Mouse (Mus musculus): Measurements from ENCODE around the gene Hsd11b2. TPM values are rescaled to one million over a fixed set of nuclear protein-coding genes. Genes with fewer than 3 reads are reported as not detected.

The Hsd11b2 gene
- total RNA-seq, 2 experiments from 2014 or later = 0.19 TPM; not detected in 1

Other genes starting within 250 kb of the Hsd11b2 start
- gene Hsf4, start 249.0 kb upstream of the Hsd11b2 start, total RNA-seq (2014; fragmentation: Nextera tagmentation) = not detected in 2 replicates
- not detected in 2 replicates for gene Hsf4, start 249.0 kb upstream of the Hsd11b2 start, total RNA-seq (2017)
- gene Nol3, start 242.6 kb upstream of the Hsd11b2 start, total RNA-seq (2014; fragmentation: Nextera tagmentation) = 0.49 TPM in 1 of 2 replicates, not detected in the other
- 0.04 TPM in 1 of 2 replicates, not detected in the other for gene Nol3, start 242.6 kb upstream of the Hsd11b2 start, total RNA-seq (2017)
- gene 4931428F04Rik, start 228.9 kb upstream of the Hsd11b2 start, total RNA-seq (2014; fragmentation: Nextera tagmentation) = 3.2 and 4.9 TPM in 2 replicates
- 0.42 and 5.5 TPM in 2 replicates for gene 4931428F04Rik, start 228.9 kb upstream of the Hsd11b2 start, total RNA-seq (2017)
- gene Exoc3l, start 222.7 kb upstream of the Hsd11b2 start, total RNA-seq (2014; fragmentation: Nextera tagmentation) = 0.64 and 7.1 TPM in 2 replicates
- gene Exoc3l, start 222.7 kb upstream of the Hsd11b2 start, total RNA-seq (2017) = 0.27 TPM in 1 of 2 replicates, not detected in the other
- 385 and 390 TPM in 2 replicates for gene E2f4, start 221.1 kb upstream of the Hsd11b2 start, total RNA-seq (2014; fragmentation: Nextera tagmentation)
- 74.9 and 128 TPM in 2 replicates for gene E2f4, start 221.1 kb upstream of the Hsd11b2 start, total RNA-seq (2017)
- 1.4 and 7.7 TPM in 2 replicates for gene Elmo3, start 213.2 kb upstream of the Hsd11b2 start, total RNA-seq (2014; fragmentation: Nextera tagmentation)
- gene Elmo3, start 213.2 kb upstream of the Hsd11b2 start, total RNA-seq (2017) = 0.61 TPM in 1 of 2 replicates, not detected in the other
- 8.3 and 9.8 TPM in 2 replicates for gene Lrrc29, start 192.5 kb upstream of the Hsd11b2 start, total RNA-seq (2014; fragmentation: Nextera tagmentation)
- 4.8 TPM in 2 replicates for gene Lrrc29, start 192.5 kb upstream of the Hsd11b2 start, total RNA-seq (2017)
- gene Tmem208, start 192.4 kb upstream of the Hsd11b2 start, total RNA-seq (2014; fragmentation: Nextera tagmentation) = 86.9 and 175 TPM in 2 replicates
- gene Tmem208, start 192.4 kb upstream of the Hsd11b2 start, total RNA-seq (2017) = 46.9 and 64.6 TPM in 2 replicates
- 7.0 and 9.1 TPM in 2 replicates for gene Fhod1, start 170.8 kb upstream of the Hsd11b2 start, total RNA-seq (2014; fragmentation: Nextera tagmentation)
- 0.99 and 8.2 TPM in 2 replicates for gene Fhod1, start 170.8 kb upstream of the Hsd11b2 start, total RNA-seq (2017)
- gene Slc9a5, start 169.9 kb upstream of the Hsd11b2 start, total RNA-seq (2014; fragmentation: Nextera tagmentation) = 0.22 TPM in 1 of 2 replicates, not detected in the other
- gene Slc9a5, start 169.9 kb upstream of the Hsd11b2 start, total RNA-seq (2017) = 0.04 TPM in 1 of 2 replicates, not detected in the other
- gene Plekhg4, start 145.5 kb upstream of the Hsd11b2 start, total RNA-seq (2014; fragmentation: Nextera tagmentation) = not detected in 2 replicates
- gene Plekhg4, start 145.5 kb upstream of the Hsd11b2 start, total RNA-seq (2017) = not detected in 2 replicates
- not detected in 2 replicates for gene Kctd19, start 105.3 kb upstream of the Hsd11b2 start, total RNA-seq (2014; fragmentation: Nextera tagmentation)
- gene Kctd19, start 105.3 kb upstream of the Hsd11b2 start, total RNA-seq (2017) = not detected in 2 replicates
- 0.61 and 1.5 TPM in 2 replicates for gene Lrrc36, start 105.2 kb upstream of the Hsd11b2 start, total RNA-seq (2014; fragmentation: Nextera tagmentation)
- 0.46 TPM in 1 of 2 replicates, not detected in the other for gene Lrrc36, start 105.2 kb upstream of the Hsd11b2 start, total RNA-seq (2017)
- 0.45 and 1.4 TPM in 2 replicates for gene Tppp3, start 47.2 kb upstream of the Hsd11b2 start, total RNA-seq (2014; fragmentation: Nextera tagmentation)
- gene Tppp3, start 47.2 kb upstream of the Hsd11b2 start, total RNA-seq (2017) = 1.3 TPM in 1 of 2 replicates, not detected in the other
- gene Zdhhc1, start 21.9 kb upstream of the Hsd11b2 start, total RNA-seq (2014; fragmentation: Nextera tagmentation) = 8.4 and 12.8 TPM in 2 replicates
- 2.2 and 3.8 TPM in 2 replicates for gene Zdhhc1, start 21.9 kb upstream of the Hsd11b2 start, total RNA-seq (2017)
- gene Atp6v0d1, start 47.3 kb downstream of the Hsd11b2 start, total RNA-seq (2014; fragmentation: Nextera tagmentation) = 51.9 and 70.3 TPM in 2 replicates
- gene Atp6v0d1, start 47.3 kb downstream of the Hsd11b2 start, total RNA-seq (2017) = 21.0 and 32.0 TPM in 2 replicates
- 148 and 206 TPM in 2 replicates for gene Ripor1, start 86.5 kb downstream of the Hsd11b2 start, total RNA-seq (2014; fragmentation: Nextera tagmentation)
- 16.7 and 20.6 TPM in 2 replicates for gene Ripor1, start 86.5 kb downstream of the Hsd11b2 start, total RNA-seq (2017)
- gene Ctcf, start 117.8 kb downstream of the Hsd11b2 start, total RNA-seq (2014; fragmentation: Nextera tagmentation) = 96.1 and 112 TPM in 2 replicates
- gene Ctcf, start 117.8 kb downstream of the Hsd11b2 start, total RNA-seq (2017) = 113 and 160 TPM in 2 replicates
- not detected in 2 replicates for gene Agrp, start 118.6 kb downstream of the Hsd11b2 start, total RNA-seq (2014; fragmentation: Nextera tagmentation)
- gene Agrp, start 118.6 kb downstream of the Hsd11b2 start, total RNA-seq (2017) = not detected in 2 replicates
- 5.7 and 7.1 TPM in 2 replicates for gene Carmil2, start 167.5 kb downstream of the Hsd11b2 start, total RNA-seq (2014; fragmentation: Nextera tagmentation)
- gene Carmil2, start 167.5 kb downstream of the Hsd11b2 start, total RNA-seq (2017) = 1.1 and 2.7 TPM in 2 replicates
- gene Acd, start 182.3 kb downstream of the Hsd11b2 start, total RNA-seq (2014; fragmentation: Nextera tagmentation) = 60.3 and 83.6 TPM in 2 replicates
- 20.6 and 46.8 TPM in 2 replicates for gene Acd, start 182.3 kb downstream of the Hsd11b2 start, total RNA-seq (2017)
- 9.1 and 16.5 TPM in 2 replicates for gene Pard6a, start 182.4 kb downstream of the Hsd11b2 start, total RNA-seq (2014; fragmentation: Nextera tagmentation)
- 2.6 and 13.0 TPM in 2 replicates for gene Pard6a, start 182.4 kb downstream of the Hsd11b2 start, total RNA-seq (2017)
- not detected in 2 replicates for gene 4933405L10Rik, start 188.9 kb downstream of the Hsd11b2 start, total RNA-seq (2014; fragmentation: Nextera tagmentation)
- not detected in 2 replicates for gene 4933405L10Rik, start 188.9 kb downstream of the Hsd11b2 start, total RNA-seq (2017)
- 15.8 and 25.4 TPM in 2 replicates for gene Enkd1, start 189.5 kb downstream of the Hsd11b2 start, total RNA-seq (2014; fragmentation: Nextera tagmentation)
- gene Enkd1, start 189.5 kb downstream of the Hsd11b2 start, total RNA-seq (2017) = 7.4 and 9.9 TPM in 2 replicates
- 2.3 and 2.7 TPM in 2 replicates for gene Gfod2, start 239.9 kb downstream of the Hsd11b2 start, total RNA-seq (2014; fragmentation: Nextera tagmentation)
- 3.1 and 9.8 TPM in 2 replicates for gene Gfod2, start 239.9 kb downstream of the Hsd11b2 start, total RNA-seq (2017)

Data from megakaryocyte-erythroid progenitor cell, adult 5-6 weeks (primary cell).